Mouse (Mus musculus) midbrain, embryonic 15.5 days (tissue): ENCODE measurements around the gene Pcbp4. TPM values are rescaled to one million over a fixed set of nuclear protein-coding genes. Genes with fewer than 3 reads are reported as not detected.
"Not testable (repeated sequence)": the region's sequence is repeated elsewhere in the genome, so short reads cannot be mapped to it uniquely, and the experiment has no call there.

Source experiments
- ATAC-seq: fragments of 200-750 bp; cut with Nextera tagmentation; replicated peaks from 2 replicates; pipeline ENCODE4 v1.8.0; 2017; ENCODE audit warnings: moderate TSS enrichment
- H3K27ac ChIP-seq: fragments of 300-500 bp; sonication (generic); 2 replicates; pipeline ENCODE4 v1.5.1; 2015; ENCODE audit warnings: mild to moderate bottlenecking, inconsistent platforms
- H3K27me3 ChIP-seq: fragments of 300-500 bp; sonication (generic); replicated peaks from 2 replicates; pipeline ENCODE4 v1.6.1; 2015; ENCODE audit warnings: inconsistent platforms
- H3K36me3 ChIP-seq: fragments of 300-500 bp; sonication (generic); replicated peaks from 2 replicates; pipeline ENCODE4 v1.6.1; 2015; ENCODE audit warnings: inconsistent platforms
- H3K4me1 ChIP-seq: fragments of 300-500 bp; sonication (generic); 2 replicates; pipeline ENCODE4 v1.6.1; 2015; ENCODE audit warnings: inconsistent platforms
- H3K4me2 ChIP-seq: fragments of 300-500 bp; sonication (generic); 2 replicates; pipeline ENCODE4 v1.6.1; 2015; ENCODE audit warnings: inconsistent platforms, mild to moderate bottlenecking, moderate library complexity
- H3K4me3 ChIP-seq: fragments of 300-500 bp; sonication (generic); 2 replicates; pipeline ENCODE4 v1.5.1; 2015; ENCODE audit warnings: mild to moderate bottlenecking, inconsistent platforms
- H3K9ac ChIP-seq: fragments of 300-500 bp; sonication (generic); 2 replicates; pipeline ENCODE4 v1.6.1; 2015; ENCODE audit warnings: mild to moderate bottlenecking, inconsistent platforms
- H3K9me3 ChIP-seq: fragments of 300-500 bp; sonication (generic); 2 replicates; pipeline ENCODE4 v1.6.1; 2016; ENCODE audit warnings: inconsistent platforms
- WGBS: fragments of 180-500 bp; shearing (Covaris S2); methylation state at CpG from one replicate; pipeline ENCODE4 v1.1.7; 2015; ENCODE audit warnings: mixed read lengths; 5-methylcytosine and 5-hydroxymethylcytosine counted together
- polyA plus RNA-seq: library from polyadenylated mRNA; unstranded; fragments of >200 nt; fragmentation: Nextera tagmentation; extraction: Ambion mirVana; gene quantifications from 2 replicates; pipeline ENCODE4 v1.2.1, GENCODE M21; 2015

Gene Pcbp4
- polyA plus RNA-seq, 1 experiment from 2014 or later, result 295 TPM

DNA sequence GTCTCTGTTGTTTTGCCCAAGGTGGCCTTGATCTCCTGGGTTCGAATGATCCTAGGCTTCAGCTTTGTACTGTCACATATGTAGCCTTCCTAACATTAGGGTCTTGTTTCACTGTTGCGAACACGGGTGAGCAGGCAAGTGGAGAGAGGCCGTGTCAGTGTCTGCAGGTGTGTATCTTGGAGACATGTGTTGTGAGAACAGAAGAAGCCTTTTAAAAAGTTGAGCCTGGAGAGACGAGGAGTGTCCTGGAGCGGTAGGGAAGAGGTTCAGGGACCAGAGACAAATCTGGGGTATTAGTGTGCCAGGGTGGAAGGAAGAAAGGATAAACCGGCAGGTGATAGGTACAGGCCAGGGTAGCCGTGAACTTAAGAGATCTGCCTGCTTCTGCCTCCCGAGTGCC, 25.0 kb downstream of the Pcbp4 start:
- Histone ChIP-seq H3K27ac (no peak overlapping the region), H3K9me3 (no peaks in the 10 kb centered on the region), H3K36me3 (peaks cover 9% of the 10 kb centered on the region), H3K4me1 (peaks cover 32% of the 10 kb centered on the region), H3K9ac (peak overlapping the region; percentile 66; the same call in 1 of the 2 replicates), H3K4me2 (peak overlapping the region; percentile 84), H3K27me3 (no peaks in the 10 kb centered on the region), H3K4me3 (peak overlapping the region; percentile 72)
- no peak for ATAC-seq
- WGBS, result 85% methylated on average over 9 of the region's 9 CpGs

DNA sequence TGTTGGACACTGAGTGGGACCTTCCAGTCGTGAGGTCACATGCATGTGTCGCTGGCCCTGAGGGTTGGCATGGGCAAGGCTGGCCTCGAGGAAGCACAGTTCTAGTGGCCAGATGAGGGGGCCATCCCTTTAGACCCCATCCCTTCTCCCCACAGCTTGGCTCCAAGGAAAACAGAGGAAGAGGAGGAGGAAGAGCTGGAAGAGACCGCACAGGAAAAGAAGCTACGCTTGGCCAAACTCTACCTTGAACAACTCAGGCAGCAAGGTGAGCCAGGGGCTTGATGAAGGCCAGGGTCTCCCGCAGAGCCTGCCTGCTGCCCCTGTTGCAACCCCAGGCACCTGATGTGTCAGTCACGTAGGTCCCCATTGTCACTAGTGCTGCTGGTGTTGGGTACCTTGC, 27.4 kb downstream of the Pcbp4 start:
- Histone ChIP-seq H3K36me3 (peaks cover 20% of the 10 kb centered on the region), H3K9me3 (no peaks in the 10 kb centered on the region), H3K4me1 (peaks cover 21% of the 10 kb centered on the region), H3K27me3 (no peaks in the 10 kb centered on the region), H3K9ac (no peak overlapping the region), H3K4me3 (no peak overlapping the region), H3K4me2 (no peak overlapping the region), H3K27ac (no peak overlapping the region)
- no peak for ATAC-seq
- WGBS, result 97% methylated on average over 7 of the region's 7 CpGs

DNA sequence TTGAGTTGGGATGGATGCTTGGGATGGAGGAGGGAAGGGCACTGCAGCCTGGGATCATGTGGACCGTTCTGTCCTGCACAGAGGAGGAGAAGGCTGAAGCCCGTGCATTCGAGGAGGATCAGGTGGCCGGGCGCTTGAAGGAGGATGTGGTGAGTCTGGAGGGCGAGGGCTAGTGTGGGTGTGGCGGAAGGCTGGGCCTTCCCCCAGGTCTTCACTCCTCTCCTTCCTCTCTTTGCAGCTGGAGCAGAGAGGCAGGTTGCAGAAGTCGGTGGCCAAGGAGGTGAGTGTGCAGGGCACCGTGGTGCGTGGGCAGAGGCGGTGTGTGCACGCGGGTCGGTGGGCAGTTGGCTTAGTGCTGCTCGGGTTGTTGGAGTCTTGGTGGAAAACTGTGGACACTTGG, 28.0 kb downstream of the Pcbp4 start:
- WGBS, result 97% methylated on average over 15 of the region's 15 CpGs
- no peak for ATAC-seq
- peaks cover 20% of the 10 kb centered on the region for H3K36me3 ChIP-seq

DNA sequence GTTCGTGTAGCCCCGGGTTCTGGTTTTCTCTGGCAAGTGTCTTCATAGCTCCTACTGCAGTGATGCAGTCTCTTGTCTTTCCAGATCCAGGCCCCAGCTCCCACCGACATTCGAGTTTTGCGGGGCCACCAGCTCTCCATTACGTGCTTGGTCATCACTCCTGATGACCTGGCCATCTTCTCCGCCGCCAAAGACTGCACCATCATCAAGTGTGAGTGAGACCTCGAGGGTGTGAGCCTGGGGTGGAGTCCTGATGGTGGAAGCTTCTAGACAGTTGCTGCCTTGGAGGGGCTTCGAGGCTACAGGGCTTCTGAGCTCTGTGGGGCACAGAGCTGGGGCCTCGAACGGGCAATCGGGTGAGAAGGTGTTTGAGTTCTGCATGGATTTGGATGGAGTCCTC, 28.6 kb downstream of the Pcbp4 start:
- Histone ChIP-seq H3K27ac (no peak overlapping the region), H3K9ac (no peak overlapping the region), H3K4me3 (no peak overlapping the region), H3K9me3 (no peaks in the 10 kb centered on the region), H3K4me2 (no peak overlapping the region), H3K27me3 (no peaks in the 10 kb centered on the region), H3K4me1 (peaks cover 13% of the 10 kb centered on the region), H3K36me3 (peaks cover 20% of the 10 kb centered on the region)
- WGBS, result 91% methylated on average over 13 of the region's 13 CpGs
- no peak for ATAC-seq

More for the DNA sequence above, 28.0 kb downstream of the Pcbp4 start:
- no peak overlapping the region for H3K27ac ChIP-seq
- no peak overlapping the region for H3K9ac ChIP-seq
- H3K27me3 ChIP-seq, result no peaks in the 10 kb centered on the region
- no peak overlapping the region for H3K4me3 ChIP-seq
- no peaks in the 10 kb centered on the region for H3K9me3 ChIP-seq
- H3K4me2 ChIP-seq, result no peak overlapping the region
- peaks cover 19% of the 10 kb centered on the region for H3K4me1 ChIP-seq

DNA sequence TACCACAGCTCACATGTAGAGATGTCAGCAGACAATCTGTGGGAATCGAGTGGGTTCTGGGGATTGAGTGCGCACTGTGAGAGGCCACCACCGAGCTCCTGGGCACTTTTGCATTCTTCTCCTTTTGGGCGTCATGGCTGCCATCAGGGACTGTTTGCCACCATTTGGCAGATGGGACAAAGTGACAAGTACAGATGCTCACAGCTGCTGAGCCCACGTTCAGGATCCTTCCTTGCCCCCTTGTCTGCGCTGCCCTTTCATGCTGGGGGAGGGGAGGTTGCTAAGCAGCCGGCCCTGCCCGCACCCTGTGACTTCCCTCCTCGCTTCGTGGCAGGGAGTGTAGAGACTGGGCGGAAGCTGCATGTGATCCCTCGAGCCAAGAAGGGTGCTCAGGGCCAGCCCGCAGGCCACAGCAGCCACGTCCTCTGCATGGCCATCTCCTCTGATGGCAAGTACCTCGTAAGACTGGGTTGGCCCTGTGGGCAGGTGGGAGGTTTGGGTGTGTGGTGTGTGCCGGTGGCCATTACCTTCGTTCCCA, 29.6 kb downstream of the Pcbp4 start:
- Histone ChIP-seq H3K27ac (no peak overlapping the region), H3K9me3 (no peaks in the 10 kb centered on the region), H3K27me3 (no peaks in the 10 kb centered on the region), H3K36me3 (peaks cover 20% of the 10 kb centered on the region), H3K4me2 (no peak overlapping the region), H3K9ac (no peak overlapping the region), H3K4me3 (no peak overlapping the region), H3K4me1 (peaks cover 11% of the 10 kb centered on the region)
- ATAC-seq, result no peak
- 91% methylated on average over 17 of the region's 17 CpGs for WGBS

DNA sequence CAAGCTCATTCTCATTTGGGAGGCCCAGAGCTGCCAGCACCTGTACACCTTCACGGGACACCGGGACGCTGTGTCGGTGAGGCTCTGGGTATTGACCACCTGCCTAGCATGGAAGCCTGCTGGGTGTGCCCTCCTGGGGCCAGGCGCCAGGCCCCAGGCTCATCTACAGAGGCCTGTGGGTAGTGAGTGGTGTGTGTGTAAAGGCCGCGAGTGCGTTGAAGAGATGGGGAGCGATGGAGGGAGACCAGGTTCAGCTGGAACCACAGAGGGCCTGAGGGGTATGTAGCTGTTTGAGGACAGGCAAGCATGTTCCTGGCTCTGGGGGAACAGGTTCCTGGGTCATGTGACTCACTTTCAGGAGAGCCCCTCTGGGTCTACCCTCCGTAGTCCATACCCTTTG, 30.0 kb downstream of the Pcbp4 start:
- no peaks in the 10 kb centered on the region for H3K27me3 ChIP-seq
- 96% methylated on average over 10 of the region's 10 CpGs for WGBS
- no peak for ATAC-seq
- H3K9me3 ChIP-seq, result no peaks in the 10 kb centered on the region
- H3K36me3 ChIP-seq, result peaks cover 20% of the 10 kb centered on the region
- H3K4me2 ChIP-seq, result no peak overlapping the region
- H3K4me1 ChIP-seq, result peaks cover 6% of the 10 kb centered on the region
- no peak overlapping the region for H3K4me3 ChIP-seq
- H3K9ac ChIP-seq, result no peak overlapping the region
- H3K27ac ChIP-seq, result no peak overlapping the region

DNA sequence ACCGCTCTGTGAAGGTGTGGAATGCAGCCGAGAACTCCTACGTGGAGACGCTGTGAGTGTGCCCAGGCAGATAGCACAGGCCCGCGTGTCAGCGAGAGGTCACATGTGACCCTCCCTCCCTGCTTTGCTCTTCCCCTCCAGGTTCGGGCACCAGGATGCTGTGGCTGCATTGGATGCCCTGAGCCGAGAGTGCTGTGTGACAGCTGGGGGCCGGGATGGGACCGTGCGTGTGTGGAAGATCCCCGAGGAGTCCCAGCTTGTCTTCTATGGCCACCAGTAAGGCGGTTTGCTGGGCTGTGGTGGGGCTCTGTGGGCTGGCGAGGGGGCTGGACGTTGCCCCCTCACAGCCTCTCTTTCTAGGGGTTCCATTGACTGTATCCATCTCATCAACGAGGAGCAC, 30.5 kb downstream of the Pcbp4 start:
- Histone ChIP-seq H3K27ac (no peak overlapping the region), H3K9ac (no peak overlapping the region), H3K4me2 (no peak overlapping the region), H3K27me3 (no peaks in the 10 kb centered on the region), H3K4me1 (peaks cover 1% of the 10 kb centered on the region; the same call in 1 of the 2 replicates), H3K36me3 (peaks cover 20% of the 10 kb centered on the region), H3K9me3 (no peaks in the 10 kb centered on the region), H3K4me3 (no peak overlapping the region)
- ATAC-seq, result no peak
- WGBS, result 94% methylated on average over 17 of the region's 17 CpGs

DNA sequence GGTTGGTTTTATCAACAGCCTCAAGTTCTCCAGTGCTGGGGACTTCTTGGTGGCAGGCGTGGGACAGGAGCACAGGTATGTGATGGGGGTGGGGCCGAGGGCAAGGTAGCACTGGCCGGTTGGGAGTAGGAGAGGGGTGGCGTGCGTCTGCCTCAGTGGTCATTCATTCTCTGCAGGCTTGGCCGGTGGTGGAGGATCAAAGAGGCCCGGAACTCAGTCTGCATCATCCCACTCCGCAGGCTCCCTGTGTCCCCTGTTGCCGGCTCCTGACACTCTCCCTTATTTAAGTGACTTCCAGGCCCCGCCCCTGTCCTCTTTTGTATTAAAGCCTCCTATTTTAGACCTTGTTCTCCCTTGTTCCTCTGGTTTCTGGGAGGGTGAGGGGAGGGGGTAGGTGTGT, 32.0 kb downstream of the Pcbp4 start:
- Histone ChIP-seq H3K4me3 (no peak overlapping the region), H3K27ac (no peak overlapping the region), H3K4me1 (no peaks in the 10 kb centered on the region), H3K9me3 (no peaks in the 10 kb centered on the region), H3K36me3 (peaks cover 20% of the 10 kb centered on the region), H3K9ac (no peak overlapping the region), H3K4me2 (no peak overlapping the region), H3K27me3 (no peaks in the 10 kb centered on the region)
- ATAC-seq, result no peak
- WGBS, result 81% methylated on average over 10 of the region's 10 CpGs

DNA sequence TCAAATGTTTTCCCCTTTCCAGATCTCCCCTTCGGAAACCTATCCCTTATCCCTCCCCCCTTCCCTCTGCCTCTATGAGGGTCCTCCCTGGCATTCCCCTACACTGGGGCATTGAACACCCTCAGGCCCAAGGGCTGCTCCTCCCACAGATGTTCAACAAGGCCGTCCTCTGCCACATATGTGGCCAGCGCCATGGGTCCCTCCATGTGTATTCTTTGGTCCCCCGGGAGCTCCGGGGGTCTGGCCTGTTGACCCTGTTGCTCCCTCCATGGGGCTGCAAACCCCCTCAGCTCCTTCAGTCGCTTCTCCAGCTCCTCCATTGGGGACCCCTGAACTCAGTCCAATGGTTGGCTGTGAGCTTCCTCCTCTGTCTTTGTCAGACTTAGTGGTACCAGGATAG, 34.5 kb downstream of the Pcbp4 start:
- not testable (repeated sequence) for H3K9ac ChIP-seq, H3K9me3 ChIP-seq, H3K4me3 ChIP-seq, H3K4me1 ChIP-seq, H3K27ac ChIP-seq, H3K27me3 ChIP-seq, H3K4me2 ChIP-seq, ATAC-seq
- WGBS, result 86% methylated on average over 6 of the region's 6 CpGs
- H3K36me3 ChIP-seq, result peaks cover 16% of the 10 kb centered on the region

DNA sequence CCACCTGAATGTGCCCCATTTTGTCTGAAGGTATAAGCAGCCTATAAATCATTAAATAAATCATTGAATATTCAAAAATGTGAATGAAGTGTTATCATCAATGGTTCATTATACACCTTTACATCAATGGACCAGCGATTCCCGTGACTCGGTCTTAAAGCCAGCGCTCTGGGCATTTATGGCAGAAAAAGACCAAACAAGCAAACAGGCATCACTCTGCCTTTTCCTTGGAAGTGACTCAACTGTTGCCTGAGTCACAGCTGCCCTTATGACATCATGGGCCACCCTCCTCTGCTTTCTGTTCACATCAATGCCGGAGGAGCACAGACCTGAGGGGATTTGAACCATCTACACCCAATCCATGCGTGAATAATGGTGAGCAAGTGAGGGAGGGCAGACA, 46.6 kb downstream of the Pcbp4 start, which contains the start of gene Iqcf1:
Iqcf1 (plus strand) TSS at position 301 of the 400 bp plus-strand sequence.
- no peaks in the 10 kb centered on the region for H3K36me3 ChIP-seq
- H3K4me1 ChIP-seq, result no peaks in the 10 kb centered on the region
- H3K9me3 ChIP-seq, result no peaks in the 10 kb centered on the region
- no peak within 1 kb of the TSS for H3K27ac ChIP-seq
- no peak for ATAC-seq
- H3K4me3 ChIP-seq, result no peak within 1 kb of the TSS
- 94% methylated on average over 6 of the region's 6 CpGs for WGBS
- no peak within 1 kb of the TSS for H3K4me2 ChIP-seq
- no peaks in the 10 kb centered on the region for H3K27me3 ChIP-seq
- no peak within 1 kb of the TSS for H3K9ac ChIP-seq

DNA sequence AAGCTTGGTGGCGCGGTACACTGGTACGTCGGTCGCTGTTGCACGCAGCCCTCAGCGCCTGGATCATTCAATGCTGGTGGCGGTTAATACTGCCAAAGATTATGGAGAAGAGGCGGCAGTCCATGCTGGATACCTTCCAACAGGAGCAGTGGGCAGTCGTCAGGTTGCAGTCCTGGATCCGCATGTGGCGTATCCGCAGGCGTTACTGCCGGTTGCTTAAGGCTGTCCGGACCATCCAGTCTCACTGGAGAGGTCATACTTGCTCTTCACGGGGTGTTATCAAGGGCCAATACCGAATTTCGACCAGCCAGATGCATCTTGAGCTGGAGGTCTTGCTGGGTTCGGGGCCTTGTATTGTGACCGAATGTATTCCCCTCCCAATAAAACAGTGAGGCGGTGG, 48.8 kb downstream of the Pcbp4 start:
- ATAC-seq, result no peak
- Histone ChIP-seq H3K27ac (no peak overlapping the region), H3K9me3 (no peaks in the 10 kb centered on the region), H3K4me3 (no peak overlapping the region), H3K4me2 (no peak overlapping the region), H3K27me3 (no peaks in the 10 kb centered on the region), H3K36me3 (no peaks in the 10 kb centered on the region), H3K9ac (no peak overlapping the region), H3K4me1 (no peaks in the 10 kb centered on the region)
- 88% methylated on average over 22 of the region's 22 CpGs for WGBS

DNA sequence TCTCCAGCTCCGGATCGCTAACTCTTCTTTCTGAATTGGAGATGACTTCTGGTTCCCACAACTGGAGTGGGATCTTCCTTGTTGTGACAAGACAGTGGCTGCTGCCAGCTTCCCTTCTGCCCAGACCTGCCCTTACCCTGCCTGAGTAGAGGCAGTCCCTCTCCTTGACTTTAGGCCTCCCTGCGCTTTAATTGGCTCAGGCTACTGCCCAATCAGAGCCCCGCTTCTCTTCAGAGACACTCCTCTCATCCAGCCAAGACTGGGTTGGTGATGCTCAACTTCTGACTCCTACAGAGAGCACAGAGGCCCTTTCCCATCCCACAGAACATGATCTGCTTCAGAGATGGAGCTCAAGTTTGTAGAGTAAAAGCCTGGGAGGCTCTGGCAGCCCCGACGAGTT, 51.2 kb downstream of the Pcbp4 start:
- no peak overlapping the region for H3K9ac ChIP-seq
- H3K4me2 ChIP-seq, result no peak overlapping the region
- no peak for ATAC-seq
- H3K27ac ChIP-seq, result no peak overlapping the region
- no peaks in the 10 kb centered on the region for H3K27me3 ChIP-seq
- H3K36me3 ChIP-seq, result no peaks in the 10 kb centered on the region
- H3K4me3 ChIP-seq, result no peak overlapping the region
- WGBS, result 70% methylated on average over 6 of the region's 6 CpGs
- no peaks in the 10 kb centered on the region for H3K9me3 ChIP-seq
- no peaks in the 10 kb centered on the region for H3K4me1 ChIP-seq

DNA sequence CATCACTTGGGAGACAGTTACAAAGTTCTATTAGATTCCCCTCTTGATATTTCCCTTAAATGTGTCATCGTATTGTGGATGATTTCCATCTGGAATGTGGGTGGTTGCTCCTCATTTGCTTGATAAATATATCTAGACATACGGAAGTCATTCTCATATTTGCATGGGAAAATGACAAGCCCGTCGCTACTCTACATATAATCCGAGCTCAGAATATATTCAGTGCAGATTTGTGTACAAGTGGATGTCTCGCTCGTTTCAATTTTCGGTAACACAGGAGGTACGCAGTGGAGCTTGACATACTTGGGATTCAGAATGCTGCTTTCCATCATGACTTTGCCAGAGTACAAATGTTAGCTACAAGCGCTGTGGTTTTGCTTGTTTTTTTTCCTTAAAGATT, 56.3 kb downstream of the Pcbp4 start:
- Histone ChIP-seq H3K4me3 (no peak overlapping the region), H3K27me3 (no peaks in the 10 kb centered on the region), H3K27ac (no peak overlapping the region), H3K4me1 (no peaks in the 10 kb centered on the region), H3K9me3 (no peaks in the 10 kb centered on the region), H3K9ac (no peak overlapping the region), H3K36me3 (no peaks in the 10 kb centered on the region), H3K4me2 (no peak overlapping the region)
- WGBS, result 92% methylated on average over 10 of the region's 10 CpGs
- no peak for ATAC-seq
